Mouse (Mus musculus): ENCODE results near the gene Kctd21. TPM values are rescaled to one million over a fixed set of nuclear protein-coding genes. Genes with fewer than 3 reads are reported as not detected.
A peak's percentile ranks its signal among the peaks of the same experiment; 100 is the strongest.

The Kctd21 gene
- polyA plus RNA-seq, 1 experiment from 2014 or later, result 6.6 TPM

- peaks cover 13% of the 10 kb centered on the region for H3K27me3 ChIP-seq (ENCODE audit: control insufficient read depth, insufficient read depth, low read length)
- no peak overlapping the region for H3K4me3 ChIP-seq (ENCODE audit: low read depth, low read length)
- WGBS, result 89% methylated on average over 4 of the region's 4 CpGs
- H3K9ac ChIP-seq (replicated peaks; ENCODE audit: low read depth, low read length), result no peak overlapping the region
- H3K27ac ChIP-seq (ENCODE audit: low read length), result no peak overlapping the region
- H3K36me3 ChIP-seq (ENCODE audit: control insufficient read depth, insufficient read depth, low read length), result no peaks in the 10 kb centered on the region; the same call in 1 of the 2 replicates
- peaks cover 4% of the 10 kb centered on the region; the same call in 1 of the 2 replicates for H3K4me1 ChIP-seq (ENCODE audit: control insufficient read depth, insufficient read depth, low read length)
- no peak for ATAC-seq (ENCODE audit: insufficient number of reproducible peaks, insufficient read depth, low FRiP score, low read depth)
- no peaks in the 10 kb centered on the region for H3K9me3 ChIP-seq (ENCODE audit: control insufficient read depth, low read depth, low read length)
- no peak overlapping the region for H3K4me2 ChIP-seq (replicated peaks; ENCODE audit: low read depth, low read length)
These were observed 4.8 kb upstream of the Kctd21 start for GRCm38 (mm10) chr7:97327376-97327775.

- Histone ChIP-seq H3K36me3 (ENCODE audit: control insufficient read depth, insufficient read depth, low read length) (no peaks in the 10 kb centered on the region), H3K27ac (ENCODE audit: low read length) (no peak overlapping the region)
- WGBS, result 60% methylated on average over 13 of the region's 13 CpGs
These were observed 3.1 kb upstream of the Kctd21 start for GRCm38 (mm10) chr7:97328891-97329588.

GRCm38 (mm10) chr7:97329676-97330075 lies 2.5 kb upstream of the Kctd21 start:
- H3K4me1 ChIP-seq (ENCODE audit: control insufficient read depth, insufficient read depth, low read length), result peaks cover 11% of the 10 kb centered on the region; the same call in 1 of the 2 replicates
- H3K27me3 ChIP-seq (ENCODE audit: control insufficient read depth, insufficient read depth, low read length), result peaks cover 10% of the 10 kb centered on the region
- 90% methylated on average over 3 of the region's 3 CpGs for WGBS
- H3K4me3 ChIP-seq (ENCODE audit: low read depth, low read length), result no peak overlapping the region
- no peak for ATAC-seq (ENCODE audit: insufficient number of reproducible peaks, insufficient read depth, low FRiP score, low read depth)
- no peak overlapping the region for H3K4me2 ChIP-seq (replicated peaks; ENCODE audit: low read depth, low read length)
- no peak overlapping the region for H3K9ac ChIP-seq (replicated peaks; ENCODE audit: low read depth, low read length)
- no peaks in the 10 kb centered on the region for H3K36me3 ChIP-seq (ENCODE audit: control insufficient read depth, insufficient read depth, low read length)
- H3K9me3 ChIP-seq (ENCODE audit: control insufficient read depth, low read depth, low read length), result no peaks in the 10 kb centered on the region
- no peak overlapping the region for H3K27ac ChIP-seq (ENCODE audit: low read length)

More at GRCm38 (mm10) chr7:97328891-97329588, 3.1 kb upstream of the Kctd21 start:
- Histone ChIP-seq H3K27me3 (ENCODE audit: control insufficient read depth, insufficient read depth, low read length) (peaks cover 13% of the 10 kb centered on the region), H3K4me2 (replicated peaks; ENCODE audit: low read depth, low read length) (no peak overlapping the region), H3K9ac (replicated peaks; ENCODE audit: low read depth, low read length) (no peak overlapping the region), H3K9me3 (ENCODE audit: control insufficient read depth, low read depth, low read length) (no peaks in the 10 kb centered on the region), H3K4me3 (ENCODE audit: low read depth, low read length) (no peak overlapping the region), H3K4me1 (ENCODE audit: control insufficient read depth, insufficient read depth, low read length) (peaks cover 11% of the 10 kb centered on the region; the same call in 1 of the 2 replicates)
- no peak for ATAC-seq (ENCODE audit: insufficient number of reproducible peaks, insufficient read depth, low FRiP score, low read depth)

GRCm38 (mm10) chr7:97330931-97331645 lies 1.0 kb upstream of the Kctd21 start:
- 64% methylated on average over 11 of the region's 11 CpGs for WGBS
- H3K4me2 ChIP-seq (replicated peaks; ENCODE audit: low read depth, low read length), result peak overlapping the region; percentile 68
- no peaks in the 10 kb centered on the region for H3K36me3 ChIP-seq (ENCODE audit: control insufficient read depth, insufficient read depth, low read length)
- no peak overlapping the region for H3K27ac ChIP-seq (ENCODE audit: low read length)
- no peak for ATAC-seq (ENCODE audit: insufficient number of reproducible peaks, insufficient read depth, low FRiP score, low read depth)
- no peaks in the 10 kb centered on the region for H3K27me3 ChIP-seq (ENCODE audit: control insufficient read depth, insufficient read depth, low read length)
- H3K9ac ChIP-seq (replicated peaks; ENCODE audit: low read depth, low read length), result peak overlapping the region; percentile 48
- H3K4me1 ChIP-seq (ENCODE audit: control insufficient read depth, insufficient read depth, low read length), result peaks cover 11% of the 10 kb centered on the region; the same call in 1 of the 2 replicates
- H3K4me3 ChIP-seq (ENCODE audit: low read depth, low read length), result peak overlapping the region; percentile 80
- no peaks in the 10 kb centered on the region for H3K9me3 ChIP-seq (ENCODE audit: control insufficient read depth, low read depth, low read length)

- peaks cover 11% of the 10 kb centered on the region; the same call in 1 of the 2 replicates for H3K4me1 ChIP-seq (ENCODE audit: control insufficient read depth, insufficient read depth, low read length)
- H3K4me2 ChIP-seq (replicated peaks; ENCODE audit: low read depth, low read length), result peak overlapping the region; percentile 70
- no peaks in the 10 kb centered on the region for H3K9me3 ChIP-seq (ENCODE audit: control insufficient read depth, low read depth, low read length)
- no peak overlapping the region for H3K27ac ChIP-seq (ENCODE audit: low read length)
- H3K36me3 ChIP-seq (ENCODE audit: control insufficient read depth, insufficient read depth, low read length), result no peaks in the 10 kb centered on the region
- H3K27me3 ChIP-seq (ENCODE audit: control insufficient read depth, insufficient read depth, low read length), result no peaks in the 10 kb centered on the region
- ATAC-seq (ENCODE audit: insufficient number of reproducible peaks, insufficient read depth, low FRiP score, low read depth), result no peak
- H3K4me3 ChIP-seq (ENCODE audit: low read depth, low read length), result peak overlapping the region; percentile 80
- H3K9ac ChIP-seq (replicated peaks; ENCODE audit: low read depth, low read length), result peak overlapping the region; percentile 50
- WGBS, result 5% methylated on average over 9 of the region's 9 CpGs
These were observed 527 bp downstream of the Kctd21 start for GRCm38 (mm10) chr7:97332667-97333041.

GRCm38 (mm10) chr7:97333113-97333898 lies 1.2 kb downstream of the Kctd21 start:
- ATAC-seq (ENCODE audit: insufficient number of reproducible peaks, insufficient read depth, low FRiP score, low read depth), result no peak
- H3K27me3 ChIP-seq (ENCODE audit: control insufficient read depth, insufficient read depth, low read length), result no peaks in the 10 kb centered on the region
- H3K27ac ChIP-seq (ENCODE audit: low read length), result no peak overlapping the region
- peaks cover 11% of the 10 kb centered on the region; the same call in 1 of the 2 replicates for H3K4me1 ChIP-seq (ENCODE audit: control insufficient read depth, insufficient read depth, low read length)
- H3K36me3 ChIP-seq (ENCODE audit: control insufficient read depth, insufficient read depth, low read length), result no peaks in the 10 kb centered on the region
- WGBS, result 84% methylated on average over 6 of the region's 6 CpGs
- H3K9me3 ChIP-seq (ENCODE audit: control insufficient read depth, low read depth, low read length), result no peaks in the 10 kb centered on the region
- peak overlapping the region; percentile 70 for H3K4me2 ChIP-seq (replicated peaks; ENCODE audit: low read depth, low read length)
- H3K4me3 ChIP-seq (ENCODE audit: low read depth, low read length), result peak overlapping the region; percentile 80; the same call in 1 of the 2 replicates
- no peak overlapping the region for H3K9ac ChIP-seq (replicated peaks; ENCODE audit: low read depth, low read length)

- H3K4me3 ChIP-seq (ENCODE audit: low read depth, low read length), result no peak overlapping the region
- ATAC-seq (ENCODE audit: insufficient number of reproducible peaks, insufficient read depth, low FRiP score, low read depth), result no peak
- H3K9me3 ChIP-seq (ENCODE audit: control insufficient read depth, low read depth, low read length), result no peaks in the 10 kb centered on the region
- peaks cover 11% of the 10 kb centered on the region; the same call in 1 of the 2 replicates for H3K4me1 ChIP-seq (ENCODE audit: control insufficient read depth, insufficient read depth, low read length)
- H3K27me3 ChIP-seq (ENCODE audit: control insufficient read depth, insufficient read depth, low read length), result no peaks in the 10 kb centered on the region
- H3K36me3 ChIP-seq (ENCODE audit: control insufficient read depth, insufficient read depth, low read length), result no peaks in the 10 kb centered on the region
- WGBS, result 89% methylated on average over 2 of the region's 2 CpGs
- no peak overlapping the region for H3K9ac ChIP-seq (replicated peaks; ENCODE audit: low read depth, low read length)
- H3K4me2 ChIP-seq (replicated peaks; ENCODE audit: low read depth, low read length), result no peak overlapping the region
- H3K27ac ChIP-seq (ENCODE audit: low read length), result no peak overlapping the region
These were observed 2.3 kb downstream of the Kctd21 start for GRCm38 (mm10) chr7:97334406-97334805.

- Histone ChIP-seq H3K9me3 (ENCODE audit: control insufficient read depth, low read depth, low read length) (no peaks in the 10 kb centered on the region), H3K9ac (replicated peaks; ENCODE audit: low read depth, low read length) (no peak overlapping the region), H3K36me3 (ENCODE audit: control insufficient read depth, insufficient read depth, low read length) (no peaks in the 10 kb centered on the region), H3K27me3 (ENCODE audit: control insufficient read depth, insufficient read depth, low read length) (no peaks in the 10 kb centered on the region), H3K27ac (ENCODE audit: low read length) (no peak overlapping the region), H3K4me1 (ENCODE audit: control insufficient read depth, insufficient read depth, low read length) (peaks cover 7% of the 10 kb centered on the region; the same call in 1 of the 2 replicates), H3K4me2 (replicated peaks; ENCODE audit: low read depth, low read length) (no peak overlapping the region), H3K4me3 (ENCODE audit: low read depth, low read length) (no peak overlapping the region)
- WGBS, result 78% methylated on average over 1 of the region's 1 CpGs
- ATAC-seq (ENCODE audit: insufficient number of reproducible peaks, insufficient read depth, low FRiP score, low read depth), result no peak
These were observed 4.6 kb downstream of the Kctd21 start for GRCm38 (mm10) chr7:97336678-97337077.
